Mouse (Mus musculus) intestine, postnatal 0 days (tissue): ENCODE results near the gene Grk5. TPM values are rescaled to one million over a fixed set of nuclear protein-coding genes. Genes with fewer than 3 reads are reported as not detected.

Source experiments
- ATAC-seq: fragments of 200-750 bp; cut with Nextera tagmentation; 2 replicates; pipeline ENCODE4 v1.8.0; 2017; ENCODE audit warnings: mild to moderate bottlenecking, moderate TSS enrichment, moderate library complexity
- H3K27ac ChIP-seq: fragments of 300-500 bp; sonication (generic); 2 replicates; pipeline ENCODE4 v1.5.1; 2014; ENCODE audit warnings: mild to moderate bottlenecking, low read depth, low read length, moderate library complexity
- H3K27me3 ChIP-seq: fragments of 300-500 bp; sonication (generic); replicated peaks from 2 replicates; pipeline ENCODE4 v1.6.1; 2014; ENCODE audit warnings: low read length, mixed read lengths; ENCODE audit not compliant: control insufficient read depth, insufficient read depth
- H3K36me3 ChIP-seq: fragments of 300-500 bp; sonication (generic); 2 replicates; pipeline ENCODE4 v1.6.1; 2014; ENCODE audit warnings: mild to moderate bottlenecking, moderate library complexity; ENCODE audit not compliant: control insufficient read depth, insufficient read depth
- H3K4me1 ChIP-seq: fragments of 300-500 bp; sonication (generic); replicated peaks from 2 replicates; pipeline ENCODE4 v1.6.1; 2014; ENCODE audit warnings: antibody characterized with exemption, low read length, mixed read lengths; ENCODE audit not compliant: control insufficient read depth, insufficient read depth
- H3K4me2 ChIP-seq: fragments of 300-500 bp; sonication (generic); replicated peaks from 2 replicates; pipeline ENCODE4 v1.6.1; 2014; ENCODE audit warnings: low read depth, mild to moderate bottlenecking, moderate library complexity
- H3K4me3 ChIP-seq: fragments of 300-500 bp; sonication (generic); 2 replicates; pipeline ENCODE4 v1.5.1; 2014; ENCODE audit warnings: low read depth, low read length
- H3K9ac ChIP-seq: fragments of 300-500 bp; sonication (generic); 2 replicates; pipeline ENCODE4 v1.6.1; 2014; ENCODE audit warnings: mild to moderate bottlenecking, low read depth, low read length
- H3K9me3 ChIP-seq: fragments of 300-500 bp; sonication (generic); 2 replicates; pipeline ENCODE4 v1.6.1; 2016; ENCODE audit warnings: mixed run types; ENCODE audit not compliant: control insufficient read depth
- CTCF ChIP-seq: sonication (generic); IDR thresholded peaks from 2 replicates; pipeline ENCODE4 v1.5.1; 2016; ENCODE audit warnings: low read depth, mild to moderate bottlenecking, control low read depth, antibody characterized with exemption, moderate library complexity
- WGBS: fragments of 180-500 bp; shearing (Covaris S2); extraction: QIAGEN DNeasy Blood & Tissue Kit; methylation state at CpG from one replicate; pipeline ENCODE4 v1.1.7; 2014; 5-methylcytosine and 5-hydroxymethylcytosine counted together
- polyA plus RNA-seq: library from polyadenylated mRNA; unstranded; fragments of >200 nt; fragmentation: Nextera tagmentation; extraction: Ambion mirVana; gene quantifications from 2 replicates; pipeline ENCODE4 v1.2.1, GENCODE M21; 2015

Gene Grk5
- polyA plus RNA-seq, 1 experiment from 2014 or later = 1.2 TPM

- H3K9ac ChIP-seq = no peak overlapping the region
- no peak for TF ChIP-seq CTCF
- no peak overlapping the region for H3K4me3 ChIP-seq
- no peaks in the 10 kb centered on the region for H3K4me1 ChIP-seq
- 40% methylated on average over 1 of the region's 1 CpGs for WGBS
- no peaks in the 10 kb centered on the region for H3K9me3 ChIP-seq
- H3K4me2 ChIP-seq = no peak overlapping the region
- H3K27ac ChIP-seq = no peak overlapping the region
- peak; percentile 90 for ATAC-seq
- H3K27me3 ChIP-seq = no peaks in the 10 kb centered on the region
- H3K36me3 ChIP-seq = no peaks in the 10 kb centered on the region
These were observed 78.4 kb downstream of the Grk5 start for GRCm38 (mm10) chr19:60967909-60968308.

- Histone ChIP-seq H3K4me2 (no peak overlapping the region), H3K4me1 (no peaks in the 10 kb centered on the region), H3K9me3 (no peaks in the 10 kb centered on the region), H3K36me3 (no peaks in the 10 kb centered on the region), H3K4me3 (no peak overlapping the region), H3K27me3 (no peaks in the 10 kb centered on the region), H3K27ac (no peak overlapping the region), H3K9ac (no peak overlapping the region)
- no peak for ATAC-seq
- TF ChIP-seq CTCF = no peak
- 73% methylated on average over 3 of the region's 3 CpGs for WGBS
These were observed 80.9 kb downstream of the Grk5 start for GRCm38 (mm10) chr19:60970406-60970805.

- ATAC-seq = no peak
- no peak overlapping the region for H3K4me2 ChIP-seq
- no peaks in the 10 kb centered on the region for H3K27me3 ChIP-seq
- H3K36me3 ChIP-seq = no peaks in the 10 kb centered on the region
- H3K27ac ChIP-seq = no peak overlapping the region
- H3K4me1 ChIP-seq = no peaks in the 10 kb centered on the region
- WGBS = 94% methylated on average over 1 of the region's 1 CpGs
- no peak overlapping the region for H3K9ac ChIP-seq
- no peaks in the 10 kb centered on the region for H3K9me3 ChIP-seq
- no peak overlapping the region for H3K4me3 ChIP-seq
- no peak for TF ChIP-seq CTCF
These were observed 82.0 kb downstream of the Grk5 start for GRCm38 (mm10) chr19:60971598-60971997.

GRCm38 (mm10) chr19:60972281-60973015 is 82.9 kb downstream of the Grk5 start:
- no peaks in the 10 kb centered on the region for H3K9me3 ChIP-seq
- TF ChIP-seq CTCF = no peak
- H3K9ac ChIP-seq = no peak overlapping the region
- no peak for ATAC-seq
- no peak overlapping the region for H3K4me2 ChIP-seq
- H3K27ac ChIP-seq = no peak overlapping the region
- no peak overlapping the region for H3K4me3 ChIP-seq
- H3K36me3 ChIP-seq = no peaks in the 10 kb centered on the region
- no peaks in the 10 kb centered on the region for H3K27me3 ChIP-seq
- WGBS = 77% methylated on average over 1 of the region's 1 CpGs
- H3K4me1 ChIP-seq = no peaks in the 10 kb centered on the region

- 93% methylated on average over 2 of the region's 2 CpGs for WGBS
- no peak for TF ChIP-seq CTCF
- no peak for ATAC-seq
- Histone ChIP-seq H3K27me3 (no peaks in the 10 kb centered on the region), H3K27ac (no peak overlapping the region), H3K36me3 (no peaks in the 10 kb centered on the region), H3K4me3 (no peak overlapping the region), H3K9me3 (no peaks in the 10 kb centered on the region), H3K4me2 (no peak overlapping the region), H3K9ac (no peak overlapping the region), H3K4me1 (no peaks in the 10 kb centered on the region)
These were observed 84.0 kb downstream of the Grk5 start for GRCm38 (mm10) chr19:60973508-60973907.

GRCm38 (mm10) chr19:60979581-60979980 is 90.0 kb downstream of the Grk5 start:
- no peak overlapping the region for H3K4me3 ChIP-seq
- H3K27me3 ChIP-seq = no peaks in the 10 kb centered on the region
- no peaks in the 10 kb centered on the region for H3K4me1 ChIP-seq
- H3K27ac ChIP-seq = no peak overlapping the region
- no peaks in the 10 kb centered on the region for H3K9me3 ChIP-seq
- no peak overlapping the region for H3K9ac ChIP-seq
- TF ChIP-seq CTCF = no peak
- no peak overlapping the region for H3K4me2 ChIP-seq
- no peaks in the 10 kb centered on the region for H3K36me3 ChIP-seq
- ATAC-seq = no peak
- WGBS = 81% methylated on average over 1 of the region's 1 CpGs

GRCm38 (mm10) chr19:60981391-60981790 is 91.8 kb downstream of the Grk5 start:
- Histone ChIP-seq H3K36me3 (no peaks in the 10 kb centered on the region), H3K27me3 (no peaks in the 10 kb centered on the region), H3K9ac (no peak overlapping the region), H3K4me3 (no peak overlapping the region), H3K27ac (no peak overlapping the region), H3K4me2 (no peak overlapping the region), H3K9me3 (no peaks in the 10 kb centered on the region), H3K4me1 (no peaks in the 10 kb centered on the region)
- no peak for TF ChIP-seq CTCF
- WGBS = 84% methylated on average over 5 of the region's 5 CpGs
- no peak for ATAC-seq
